Mouse (Mus musculus): ENCODE results near the gene Smim7.

DNA sequence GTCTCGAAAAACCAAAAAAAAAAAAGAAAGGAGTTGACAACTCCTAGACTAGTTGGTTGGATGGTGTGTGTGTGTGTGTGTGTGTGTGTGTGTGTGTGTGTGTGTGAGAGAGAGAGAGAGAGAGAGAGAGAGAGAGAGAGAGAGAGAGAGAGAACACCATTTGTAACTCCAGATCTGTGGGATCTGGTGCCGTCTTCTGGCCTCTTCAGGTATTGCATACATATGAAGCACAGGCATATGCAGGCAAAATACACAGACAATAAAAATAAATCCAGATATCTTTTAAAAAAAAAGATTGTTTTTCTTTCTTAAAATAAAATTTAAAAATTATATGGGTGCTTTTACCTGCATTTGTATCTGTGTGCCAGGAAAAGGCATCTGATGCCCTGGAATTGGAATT lies 19.3 kb upstream of the Smim7 start:
- TF ChIP-seq POLR2A (IDR thresholded peaks at IDR 0.05; ENCODE audit: borderline replicate concordance, extremely low read depth, low read depth, low read length) (no peak), CTCF (IDR thresholded peaks at IDR 0.05; ENCODE audit: insufficient read depth, low read length) (no peak)
